Mouse (Mus musculus) testis, adult 2 months (tissue): Measurements from ENCODE around the gene Ndufa4l2.

ENCODE experiments used
- CTCF ChIP-seq: fragments of 200-500 bp; IDR thresholded peaks from 2 replicates; pipeline ENCODE4 v1.5.1; 2012; ENCODE audit warnings: low read depth, mild to moderate bottlenecking, inconsistent platforms, low read length, moderate library complexity; ENCODE audit not compliant: control insufficient read depth, insufficient read depth, insufficient replicate concordance
- POLR2A ChIP-seq: fragments of 200-500 bp; IDR thresholded peaks from 2 replicates; pipeline ENCODE4 v1.6.1; 2012; ENCODE audit warnings: low read depth, mild to moderate bottlenecking, inconsistent platforms, low read length, moderate library complexity; ENCODE audit not compliant: control insufficient read depth

GRCm38 (mm10) chr10:127519041-127519701 is 4.4 kb downstream of the Ndufa4l2 start:
- TF ChIP-seq CTCF, result no peak
- no peak for TF ChIP-seq POLR2A
